Mouse (Mus musculus): ENCODE results near the gene Eea1.

The Eea1 gene

DNA sequence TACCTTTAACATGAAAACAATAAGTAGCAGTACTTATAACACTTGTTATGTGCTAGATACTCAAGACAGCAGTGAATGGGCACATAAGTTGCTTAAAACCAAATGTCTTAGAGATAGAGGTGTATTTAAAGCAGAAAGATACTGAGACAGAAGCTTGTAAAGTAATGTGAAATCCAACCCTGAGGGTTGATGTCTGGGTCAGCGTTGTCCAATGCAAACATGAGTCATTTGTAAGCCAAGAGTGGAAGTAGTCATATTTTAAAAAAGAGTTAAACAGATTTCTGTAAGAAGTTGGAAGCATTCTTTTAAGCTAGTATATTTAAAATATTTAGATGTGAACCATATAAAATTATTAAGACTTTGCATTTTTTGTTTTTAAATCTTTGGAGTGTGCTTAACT lies 4.6 kb downstream of the Eea1 start:
- DNase-seq (ENCODE audit: low read depth, low spot score), result no peak

DNA sequence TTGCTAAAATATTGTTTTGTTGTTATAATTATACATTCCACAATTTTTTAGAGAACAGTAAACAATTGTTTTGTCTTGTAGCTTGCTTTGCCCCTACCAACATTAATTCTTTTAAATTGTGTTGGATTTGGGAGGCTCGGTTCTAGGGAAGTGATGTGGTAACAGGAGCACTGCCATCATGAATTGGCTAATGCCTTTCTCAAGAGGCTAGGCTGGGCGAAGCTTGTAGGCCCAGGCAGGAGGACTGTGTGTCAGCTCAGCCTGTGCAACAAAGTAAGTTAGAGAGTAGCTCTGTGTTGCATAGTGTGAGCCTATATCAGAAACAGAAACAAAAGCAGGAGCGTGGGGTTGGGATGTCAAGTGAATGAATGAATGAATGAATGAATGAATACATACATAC lies 9.0 kb downstream of the Eea1 start:
- DNase-seq (ENCODE audit: low read depth, low spot score), result no peak

DNA sequence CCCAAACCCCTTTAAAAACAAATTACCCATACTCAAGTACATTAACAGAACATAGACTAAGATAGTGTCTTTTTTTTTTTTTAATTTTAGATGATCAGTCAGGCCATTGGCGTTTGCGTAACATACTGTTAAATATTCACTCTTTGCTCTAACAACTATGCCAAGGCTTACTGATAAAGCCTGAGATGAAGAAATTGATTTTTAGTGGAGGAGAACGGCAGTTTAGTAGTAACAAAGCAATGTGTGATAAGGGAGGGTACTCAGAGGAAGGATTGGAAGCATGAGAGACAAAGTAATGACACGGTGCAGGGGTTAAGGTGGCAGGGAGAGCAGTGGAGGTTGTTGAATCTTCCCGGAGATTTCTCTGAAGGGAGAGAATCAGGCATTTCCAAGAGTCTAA lies 9.7 kb downstream of the Eea1 start:
- no peak for DNase-seq (ENCODE audit: low read depth, low spot score)

DNA sequence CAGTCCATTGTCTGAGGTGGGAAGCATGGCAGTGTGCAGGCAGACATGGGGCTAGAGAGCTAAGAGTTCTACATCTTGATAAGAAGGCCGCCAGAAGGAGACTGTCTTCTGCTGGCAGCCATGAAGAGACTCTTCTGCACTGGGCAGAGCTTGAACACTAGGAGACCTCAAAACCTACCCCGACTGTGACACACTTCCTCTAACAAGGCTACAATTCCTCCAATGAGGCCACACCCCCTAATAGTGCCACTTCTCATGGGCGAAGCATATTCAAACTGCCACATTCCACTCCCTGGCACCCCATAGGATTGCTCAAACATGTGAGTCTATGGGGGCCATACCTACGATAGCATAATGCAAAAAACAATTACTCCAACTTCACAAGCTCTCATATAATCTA lies 10.3 kb downstream of the Eea1 start:
- DNase-seq (ENCODE audit: low read depth, low spot score), result no peak

DNA sequence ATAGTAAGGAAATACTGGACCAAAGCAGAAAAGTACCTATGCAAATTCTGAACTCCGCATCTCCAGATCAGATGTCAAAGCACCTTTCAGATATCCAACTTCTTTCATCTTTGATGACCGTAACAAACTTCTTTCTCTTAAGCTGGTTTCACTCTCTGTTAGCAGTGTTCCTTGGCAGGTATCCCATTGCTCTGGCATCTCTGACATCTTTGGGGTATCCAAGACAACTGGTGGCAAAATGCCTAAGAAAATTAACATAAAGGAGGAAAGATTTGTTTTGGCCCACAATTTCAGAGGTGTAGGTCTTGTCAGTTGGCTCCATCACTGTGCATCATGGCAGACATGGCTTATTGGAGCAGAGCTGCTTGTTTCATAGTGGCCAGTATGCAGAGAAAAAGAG lies 10.9 kb downstream of the Eea1 start:
- no peak for DNase-seq (ENCODE audit: low read depth, low spot score)

GRCm38 (mm10) chr10:95956629-95957028 lies 16.2 kb downstream of the Eea1 start:
- no peak for DNase-seq (ENCODE audit: low read depth, low spot score)

GRCm38 (mm10) chr10:95957574-95957973 lies 17.1 kb downstream of the Eea1 start:
- DNase-seq (ENCODE audit: low read depth, low spot score), result no peak

DNA sequence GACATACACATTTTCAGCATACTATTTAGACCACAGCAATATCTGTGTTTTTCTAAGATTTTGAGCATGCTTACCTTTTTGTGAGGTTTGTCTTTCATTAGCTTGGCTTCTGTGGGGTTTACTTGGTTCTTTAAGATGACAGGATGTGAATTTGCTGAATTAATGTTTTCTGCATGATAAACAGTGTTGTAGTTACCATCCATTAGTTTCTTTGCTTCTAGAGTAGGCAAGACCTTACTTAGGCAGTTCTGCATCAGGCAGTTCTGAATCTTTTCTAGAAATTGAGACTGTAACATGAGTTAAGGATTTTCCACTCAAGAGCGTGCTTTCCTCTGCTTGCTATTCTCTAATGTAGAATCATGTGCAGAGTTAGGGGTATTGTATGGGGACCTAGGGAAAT lies 24.2 kb downstream of the Eea1 start:
- DNase-seq (ENCODE audit: low read depth, low spot score), result no peak

GRCm38 (mm10) chr10:95969694-95970093 lies 29.2 kb downstream of the Eea1 start:
- no peak for DNase-seq (ENCODE audit: low read depth, low spot score)

- DNase-seq (ENCODE audit: low read depth, low spot score), result no peak
Measured at GRCm38 (mm10) chr10:95970744-95971212, 30.3 kb downstream of the Eea1 start.

GRCm38 (mm10) chr10:95971341-95971740 lies 30.9 kb downstream of the Eea1 start:
- DNase-seq (ENCODE audit: low read depth, low spot score), result no peak

DNA sequence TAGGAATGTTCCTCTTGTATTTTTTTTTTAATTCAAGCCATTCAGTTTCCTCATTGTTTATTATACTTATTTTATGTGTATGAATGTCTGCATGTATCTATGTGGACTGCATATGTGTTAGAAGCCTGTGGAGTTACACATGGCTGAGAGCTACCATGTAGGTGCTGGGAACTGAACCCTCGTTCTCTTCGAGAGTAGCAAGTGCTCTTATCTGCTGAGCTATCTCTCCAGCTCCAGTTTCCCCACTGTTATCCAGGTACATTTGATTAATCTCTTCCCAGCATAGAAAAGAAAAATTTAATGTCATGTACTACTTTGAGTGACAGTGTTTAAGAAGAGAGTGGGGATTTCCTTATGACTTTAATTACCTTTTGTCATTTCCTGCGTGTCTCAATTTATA lies 31.5 kb downstream of the Eea1 start:
- no peak for DNase-seq (ENCODE audit: low read depth, low spot score)

GRCm38 (mm10) chr10:95974462-95974861 lies 34.0 kb downstream of the Eea1 start:
- no peak for DNase-seq (ENCODE audit: low read depth, low spot score)

DNA sequence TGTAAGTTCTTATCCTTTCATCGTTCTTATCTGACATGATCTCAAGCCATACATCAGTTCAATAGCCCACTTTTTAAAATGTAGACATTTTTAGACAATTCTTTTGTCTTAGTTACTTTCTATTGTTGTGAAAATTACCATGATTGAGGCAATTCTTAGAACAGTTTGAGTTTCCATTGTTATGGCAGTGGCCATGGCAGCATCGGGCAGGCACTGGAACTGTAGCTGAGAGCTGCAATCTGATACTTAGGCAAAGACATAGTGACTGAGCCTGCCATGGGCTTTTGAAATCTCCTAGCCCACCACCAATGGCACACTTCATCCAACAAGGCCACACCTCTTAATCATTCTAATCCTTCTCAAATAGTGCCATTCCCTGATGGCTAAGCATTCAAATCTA lies 36.3 kb downstream of the Eea1 start:
- DNase-seq (ENCODE audit: low read depth, low spot score), result no peak

- no peak for DNase-seq (ENCODE audit: low read depth, low spot score)
Measured at GRCm38 (mm10) chr10:95989731-95990130, 49.3 kb downstream of the Eea1 start.

DNA sequence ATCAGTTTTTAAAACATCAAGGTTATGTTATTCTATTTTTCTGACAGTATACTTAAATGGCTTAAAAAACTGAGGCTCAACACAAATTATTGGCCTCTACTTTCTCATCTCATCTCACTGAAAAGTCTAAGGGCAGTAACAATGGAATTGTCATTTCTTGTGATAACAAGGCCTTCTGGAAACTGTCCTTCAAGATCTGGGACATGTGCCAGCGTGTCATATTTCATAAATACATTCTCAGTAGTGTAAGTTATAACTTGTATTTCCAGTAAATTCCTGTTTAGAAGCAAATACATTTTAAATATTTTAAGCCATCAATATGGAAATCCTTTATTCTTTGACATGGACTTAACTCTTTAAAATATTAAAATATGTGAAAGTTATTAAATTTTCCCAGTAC lies 50.7 kb downstream of the Eea1 start:
- no peak for DNase-seq (ENCODE audit: low read depth, low spot score)

GRCm38 (mm10) chr10:96000904-96001303 lies 60.5 kb downstream of the Eea1 start:
- DNase-seq (ENCODE audit: low read depth, low spot score), result no peak

DNA sequence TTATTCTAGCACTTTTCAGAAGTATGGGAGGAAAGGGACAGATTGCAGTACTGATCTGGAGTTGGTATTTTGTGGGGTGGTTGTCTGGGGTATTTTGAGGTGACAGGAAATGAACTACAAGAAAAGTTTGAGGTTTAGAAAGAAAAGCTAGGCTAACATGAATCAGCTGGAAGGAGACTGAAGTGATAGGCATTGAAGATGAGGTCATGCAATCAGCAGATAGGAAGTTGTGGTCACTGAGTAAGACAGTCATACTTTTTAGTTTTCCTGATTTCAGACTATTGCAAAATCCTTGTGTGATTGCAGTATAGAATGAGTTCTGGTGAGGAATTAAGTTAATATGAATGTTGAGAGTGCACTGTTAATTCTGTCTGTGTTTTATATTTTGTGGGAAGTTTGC lies 75.3 kb downstream of the Eea1 start:
- no peak for DNase-seq (ENCODE audit: low read depth, low spot score)

DNA sequence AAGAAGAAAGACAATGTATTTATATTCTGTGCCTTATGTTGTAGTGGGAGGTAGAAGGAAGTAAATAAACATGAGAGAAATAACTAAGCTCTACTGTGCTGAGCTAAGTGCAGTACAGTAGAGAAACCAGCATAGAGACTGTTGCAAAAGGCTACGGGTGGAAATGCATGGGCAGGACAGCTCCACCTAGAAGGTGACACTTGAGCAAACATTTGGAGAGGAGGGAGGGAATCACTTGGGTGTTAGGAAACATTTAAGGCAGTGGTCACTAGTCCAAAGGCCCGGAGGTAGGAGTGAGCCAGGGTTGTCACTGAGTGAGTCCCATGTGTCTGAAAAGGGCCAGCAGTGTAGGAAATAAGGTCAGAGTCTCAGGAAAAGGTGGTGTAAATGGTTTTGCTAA lies 77.0 kb downstream of the Eea1 start:
- no peak for DNase-seq (ENCODE audit: low read depth, low spot score)

- peak; percentile 82 for DNase-seq (ENCODE audit: low read depth, low spot score)
Measured at GRCm38 (mm10) chr10:96033356-96033984, 93.0 kb downstream of the Eea1 start.

- DNase-seq (ENCODE audit: low read depth, low spot score), result no peak
Measured at GRCm38 (mm10) chr10:96034106-96034505, 93.7 kb downstream of the Eea1 start.

GRCm38 (mm10) chr10:96035951-96036350 lies 95.5 kb downstream of the Eea1 start:
- peak; percentile 63 for DNase-seq (ENCODE audit: low read depth, low spot score)

GRCm38 (mm10) chr10:96044216-96044615 lies 103.8 kb downstream of the Eea1 start:
- DNase-seq (ENCODE audit: low read depth, low spot score), result peak; percentile 10

GRCm38 (mm10) chr10:96047960-96048536 lies 107.6 kb downstream of the Eea1 start:
- DNase-seq (ENCODE audit: low read depth, low spot score), result no peak
